Comparison of ENCODE assay signal across 12 mouse cellular contexts in the genomic region with DNA sequence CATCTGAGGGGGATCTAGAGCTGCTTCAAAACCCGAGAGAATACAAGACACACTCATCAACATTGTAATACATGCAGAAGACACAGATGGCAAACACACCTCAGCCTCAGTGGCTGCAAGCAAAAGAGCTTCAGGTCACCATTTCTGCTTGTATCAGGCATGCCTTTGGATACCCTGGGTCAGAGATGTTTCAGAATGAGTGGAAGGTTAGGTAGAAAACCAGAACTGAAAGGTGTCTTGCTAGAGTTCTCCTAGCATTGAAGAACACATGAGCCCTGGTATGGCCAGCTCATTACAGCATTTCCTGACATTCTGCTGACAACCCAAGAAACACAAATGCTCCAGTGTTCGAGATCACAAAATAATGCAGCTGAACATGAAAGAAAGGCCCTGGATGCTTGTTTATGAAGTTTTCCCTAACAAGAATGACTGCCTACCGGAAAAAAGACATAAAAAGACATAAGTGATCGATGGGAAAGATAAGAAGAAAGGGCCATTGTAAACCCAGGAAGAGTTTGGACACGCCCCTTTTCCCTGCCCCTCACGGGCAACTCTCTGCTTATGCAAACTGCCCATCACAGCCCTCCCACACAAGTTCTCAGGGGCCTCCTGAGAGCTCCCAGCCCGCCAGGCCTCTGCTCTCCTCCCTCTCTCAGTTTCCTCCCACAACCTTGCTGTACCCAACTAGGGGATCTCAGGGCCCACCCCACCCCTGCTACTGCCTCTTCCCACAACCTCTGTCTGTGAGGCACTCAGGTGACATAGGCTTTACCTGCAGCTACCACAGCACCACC. TPM values are rescaled to one million over a fixed set of nuclear protein-coding genes. Genes with fewer than 3 reads are reported as not detected.
A peak's percentile ranks its signal among the peaks of the same experiment; 100 is the strongest.
DNase-seq lines count a peak whose midpoint lies in the region; ATAC-seq lines count a peak whose summit lies in the region.
"Had no signal": no experiment of that assay in that cellular context is flagged by ENCODE, and none has a peak within 500 bp of the region (broad histone marks: within the 10 kb centered on the region; RNA-seq: fewer than 3 reads in every experiment).

No protein-coding gene starts in this region.

- DNase-seq in forebrain, embryonic 10.5 days (ENCODE audit: extremely low spot score, low spot score): no peak
- no peak for DNase-seq in kidney, adult 9 months
- DNase-seq in MN1 (ENCODE audit: low spot score): peak; percentile 18
- DNase-seq in cerebellum, adult 11 months: no peak
- no peak for DNase-seq in heart, adult 9 months (ENCODE audit: low spot score in 2 of 2)
- DNase-seq: thymus, postnatal 14 days had no signal

- peaks cover 19% of the 10 kb centered on the region for H3K4me1 ChIP-seq in forebrain, embryonic 10.5 days
- no peaks in the 10 kb centered on the region; the same call in 1 of the 2 replicates for H3K4me1 ChIP-seq in forebrain, embryonic 16.5 days (replicated peaks; ENCODE audit: control insufficient read depth, insufficient read depth, low read length)
- peaks cover 20% of the 10 kb centered on the region for H3K4me1 ChIP-seq in kidney, embryonic 16.5 days (ENCODE audit: insufficient read depth, low read length)
- H3K4me1 ChIP-seq in embryonic facial prominence, embryonic 15.5 days: peaks cover 36% of the 10 kb centered on the region
- H3K4me1 ChIP-seq: midbrain, embryonic 15.5 days had no signal

- H3K27ac ChIP-seq in forebrain, embryonic 10.5 days: 0 out of 2 replicates have a peak overlapping the region, but pooled peaks have one; percentile 35
- no peak overlapping the region for H3K27ac ChIP-seq in forebrain, embryonic 16.5 days (ENCODE audit: low read length)
- H3K27ac ChIP-seq in kidney, embryonic 16.5 days (ENCODE audit: low read length): peak overlapping the region; percentile 44; the same call in 1 of the 2 replicates
- H3K27ac ChIP-seq in embryonic facial prominence, embryonic 15.5 days (replicated peaks): 0 out of 2 replicates have a peak overlapping the region, but pooled peaks have one; percentile 44
- H3K27ac ChIP-seq: midbrain, embryonic 15.5 days had no signal

- H3K4me2 ChIP-seq in forebrain, embryonic 16.5 days (ENCODE audit: low read length): no peak overlapping the region
- H3K4me2 ChIP-seq in kidney, embryonic 16.5 days (replicated peaks; ENCODE audit: low read depth, low read length): no peak overlapping the region
- no peak overlapping the region for H3K4me2 ChIP-seq in embryonic facial prominence, embryonic 15.5 days (replicated peaks)
- H3K4me2 ChIP-seq: heart, embryonic 11.5 days; midbrain, embryonic 15.5 days had no signal

- no peak overlapping the region for H3K4me3 ChIP-seq in forebrain, embryonic 10.5 days
- H3K4me3 ChIP-seq in forebrain, embryonic 16.5 days (replicated peaks; ENCODE audit: low read length): no peak overlapping the region
- H3K4me3 ChIP-seq in kidney, embryonic 16.5 days (ENCODE audit: low read length): no peak overlapping the region
- no peak overlapping the region for H3K4me3 ChIP-seq in embryonic facial prominence, embryonic 15.5 days (replicated peaks)
- H3K4me3 ChIP-seq: midbrain, embryonic 15.5 days had no signal

- no peak overlapping the region for H3K9ac ChIP-seq in forebrain, embryonic 16.5 days (replicated peaks; ENCODE audit: low read depth, low read length)
- no peak overlapping the region for H3K9ac ChIP-seq in kidney, embryonic 16.5 days (replicated peaks; ENCODE audit: low read length)
- no peak overlapping the region for H3K9ac ChIP-seq in embryonic facial prominence, embryonic 15.5 days
- H3K9ac ChIP-seq: midbrain, embryonic 15.5 days had no signal

- no peaks in the 10 kb centered on the region for H3K9me3 ChIP-seq in forebrain, embryonic 10.5 days
- no peaks in the 10 kb centered on the region for H3K9me3 ChIP-seq in forebrain, embryonic 16.5 days (ENCODE audit: control insufficient read depth, low read length)
- H3K9me3 ChIP-seq in kidney, embryonic 16.5 days (ENCODE audit: low read length): no peaks in the 10 kb centered on the region
- H3K9me3 ChIP-seq in embryonic facial prominence, embryonic 15.5 days (replicated peaks): no peaks in the 10 kb centered on the region
- H3K9me3 ChIP-seq: G1E; midbrain, embryonic 15.5 days had no signal

- no peak for ATAC-seq in forebrain, embryonic 16.5 days
- peak; percentile 78 for ATAC-seq in kidney, embryonic 16.5 days (ENCODE audit: low FRiP score, low TSS enrichment)
- ATAC-seq in embryonic facial prominence, embryonic 15.5 days (ENCODE audit: insufficient number of reproducible peaks, low FRiP score, low TSS enrichment, low read depth): no peak
- ATAC-seq: midbrain, embryonic 15.5 days had no signal

- no peaks in the 10 kb centered on the region for H3K36me3 ChIP-seq in forebrain, embryonic 10.5 days (replicated peaks)
- H3K36me3 ChIP-seq in forebrain, embryonic 16.5 days (ENCODE audit: control insufficient read depth, insufficient read depth): no peaks in the 10 kb centered on the region
- H3K36me3 ChIP-seq in kidney, embryonic 16.5 days (ENCODE audit: insufficient read depth, low read length): no peaks in the 10 kb centered on the region
- no peaks in the 10 kb centered on the region for H3K36me3 ChIP-seq in embryonic facial prominence, embryonic 15.5 days
- H3K36me3 ChIP-seq: midbrain, embryonic 15.5 days had no signal

- 63% methylated on average over 7 of the region's 7 CpGs for WGBS in forebrain, embryonic 10.5 days
- 33% methylated on average over 7 of the region's 7 CpGs for WGBS in forebrain, embryonic 16.5 days
- WGBS in kidney, embryonic 16.5 days: 21% methylated on average over 7 of the region's 7 CpGs
- WGBS in embryonic facial prominence, embryonic 15.5 days: 36% methylated on average over 7 of the region's 7 CpGs

- H3K27me3 ChIP-seq in forebrain, embryonic 10.5 days (ENCODE audit: poor library complexity, severe bottlenecking): no peaks in the 10 kb centered on the region
- H3K27me3 ChIP-seq in forebrain, embryonic 16.5 days (replicated peaks; ENCODE audit: control insufficient read depth, insufficient read depth, low read length): no peaks in the 10 kb centered on the region
- no peaks in the 10 kb centered on the region for H3K27me3 ChIP-seq in kidney, embryonic 16.5 days (ENCODE audit: insufficient read depth, low read length)
- no peaks in the 10 kb centered on the region for H3K27me3 ChIP-seq in embryonic facial prominence, embryonic 15.5 days
- H3K27me3 ChIP-seq: midbrain, embryonic 15.5 days had no signal

RNA-seq across cellular contexts. Expression of gene Ppfia1, which starts 21.7 kb away (rescaled TPM):
- polyA plus RNA-seq in forebrain, embryonic 10.5 days (2016; fragmentation: Nextera tagmentation; extraction: Ambion mirVana): 41.5 and 46.7 TPM in 2 replicates
- 30.4 and 34.6 TPM in 2 replicates for polyA plus RNA-seq in forebrain, embryonic 16.5 days (2015; fragmentation: Nextera tagmentation; extraction: Ambion mirVana)
- 26.9 and 37.7 TPM in 2 replicates for polyA plus RNA-seq in kidney, embryonic 16.5 days (2015; fragmentation: Nextera tagmentation; extraction: Ambion mirVana)
- 41.2 and 42.3 TPM in 2 replicates for polyA plus RNA-seq in embryonic facial prominence, embryonic 15.5 days (2015; fragmentation: Nextera tagmentation; extraction: Ambion mirVana)

RNA-seq across cellular contexts. Expression of gene Fadd, which starts 50.5 kb away (rescaled TPM):
- 11.4 and 12.1 TPM in 2 replicates for polyA plus RNA-seq in forebrain, embryonic 10.5 days (2016; fragmentation: Nextera tagmentation; extraction: Ambion mirVana)
- 5.2 and 5.8 TPM in 2 replicates for polyA plus RNA-seq in forebrain, embryonic 16.5 days (2015; fragmentation: Nextera tagmentation; extraction: Ambion mirVana)
- polyA plus RNA-seq in kidney, embryonic 16.5 days (2015; fragmentation: Nextera tagmentation; extraction: Ambion mirVana): 13.1 and 15.7 TPM in 2 replicates
- 9.7 and 10.6 TPM in 2 replicates for polyA plus RNA-seq in embryonic facial prominence, embryonic 15.5 days (2015; fragmentation: Nextera tagmentation; extraction: Ambion mirVana)
